Mouse (Mus musculus) kidney, adult 2 months (tissue): Measurements from ENCODE around the gene 2610044O15Rik8.

Source experiments
- CTCF ChIP-seq: fragments of 200-500 bp; conservative IDR thresholded peaks from 2 replicates; pipeline ENCODE4 v1.5.1; 2011; ENCODE audit warnings: low read depth, mild to moderate bottlenecking, control low read depth, low read length, moderate library complexity, mixed read lengths; ENCODE audit not compliant: insufficient read depth, insufficient read length
- POLR2A ChIP-seq: fragments of 200-500 bp; IDR thresholded peaks from one replicate; pipeline ENCODE4 v1.6.1; 2011; ENCODE audit warnings: low read depth, low read length, control low read depth

GRCm38 (mm10) chr8:129233664-129234026, 561 bp downstream of the 2610044O15Rik8 start:
- TF ChIP-seq CTCF (no peak), POLR2A (no peak)
